Mouse (Mus musculus): ENCODE results near the gene Pou6f1.

The Pou6f1 gene

DNA sequence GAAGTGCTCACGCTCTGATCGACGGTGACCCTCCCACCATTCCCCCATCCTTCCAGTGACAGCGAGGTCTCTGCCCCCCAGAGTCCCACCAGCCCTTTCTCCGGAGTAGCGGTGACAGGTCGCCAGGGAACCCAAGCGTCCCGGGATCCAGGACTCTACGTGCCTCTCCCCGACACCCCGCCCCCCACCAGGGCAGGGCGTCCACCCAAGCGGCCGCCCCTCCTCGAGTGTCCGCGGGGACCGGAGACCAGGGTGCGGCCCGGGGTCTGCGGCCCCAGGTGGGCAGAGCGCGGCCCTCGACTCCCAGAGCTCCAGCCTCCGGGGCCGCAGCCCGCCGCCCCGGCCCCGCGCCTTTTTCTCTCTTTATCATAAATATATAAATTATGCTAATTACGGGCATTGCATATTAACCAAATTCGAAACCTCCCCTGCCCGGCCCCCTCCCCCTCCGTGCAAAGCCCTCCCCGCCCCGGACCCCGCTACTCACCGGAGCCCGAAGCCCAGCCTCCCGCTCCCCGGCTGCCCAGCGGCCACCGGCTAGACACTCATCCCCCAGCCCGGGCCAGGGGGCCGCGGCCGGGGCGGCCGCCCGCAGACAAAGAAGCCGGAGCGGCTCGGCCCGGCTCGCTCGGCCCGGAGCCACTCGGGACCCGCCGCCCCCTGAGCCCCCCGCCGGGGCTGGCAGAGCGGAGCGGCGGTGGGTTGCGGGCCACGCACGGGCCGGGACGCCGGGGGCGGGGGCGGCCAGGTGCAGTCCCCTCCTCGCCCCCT lies at the start of gene Pou6f1:
TSS of gene Pou6f1 (minus strand) at position 709 of the 771 bp plus-strand sequence.
- no peaks in the 10 kb centered on the region for H3K36me3 ChIP-seq (ENCODE audit: control insufficient read depth, insufficient read depth, low read length, poor library complexity, severe bottlenecking)
- peak; percentile 31 for DNase-seq (ENCODE audit: low read depth, low spot score)
- no peaks in the 10 kb centered on the region for H3K27me3 ChIP-seq (ENCODE audit: control insufficient read depth, insufficient read depth, low read length, poor library complexity, severe bottlenecking)

DNA sequence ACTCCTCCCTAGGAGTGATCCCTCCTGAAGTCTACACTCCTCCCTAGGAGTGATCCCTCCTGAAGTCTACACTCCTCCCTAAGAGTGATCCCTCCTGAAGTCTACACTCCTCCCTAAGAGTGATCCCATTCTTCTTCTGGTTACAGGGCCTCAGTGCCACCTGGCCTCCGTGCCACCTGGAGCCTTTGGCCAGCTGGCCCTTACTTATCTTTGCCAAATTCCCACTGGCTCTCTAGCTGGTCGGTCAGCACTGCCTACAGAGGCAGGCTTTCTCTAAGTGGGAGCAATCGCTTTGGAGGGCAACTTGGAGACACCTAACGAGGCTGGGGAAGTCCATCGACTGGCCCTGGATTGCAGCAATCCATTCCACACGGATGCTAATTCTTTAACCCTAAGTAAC lies 46.4 kb upstream of the Pou6f1 start:
- DNase-seq (ENCODE audit: low read depth, low spot score), result no peak
- Histone ChIP-seq H3K36me3 (ENCODE audit: control insufficient read depth, insufficient read depth, low read length, poor library complexity, severe bottlenecking) (peaks cover 26% of the 10 kb centered on the region), H3K27me3 (ENCODE audit: control insufficient read depth, insufficient read depth, low read length, poor library complexity, severe bottlenecking) (no peaks in the 10 kb centered on the region)

DNA sequence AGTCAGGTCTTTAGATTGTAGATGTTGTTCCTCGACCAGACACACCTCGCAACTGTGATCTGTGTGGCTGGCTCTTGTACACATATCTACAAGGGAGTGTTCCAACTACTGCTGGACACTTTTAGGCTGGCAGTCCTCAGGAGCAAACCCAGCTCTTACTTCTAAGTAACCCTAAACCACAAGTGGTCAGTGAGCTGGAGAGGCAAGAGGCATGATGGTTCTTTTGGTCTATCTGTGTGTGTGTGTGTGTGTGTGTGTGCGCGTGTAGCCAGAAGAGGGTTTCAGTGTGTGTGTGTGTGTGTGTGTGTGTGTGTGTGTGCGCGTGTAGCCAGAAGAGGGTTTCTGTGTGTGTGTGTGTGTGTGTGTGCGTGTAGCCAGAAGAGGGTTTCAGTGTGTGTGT lies 42.7 kb upstream of the Pou6f1 start:
- no peak for DNase-seq (ENCODE audit: low read depth, low spot score)
- no peaks in the 10 kb centered on the region for H3K27me3 ChIP-seq (ENCODE audit: control insufficient read depth, insufficient read depth, low read length, poor library complexity, severe bottlenecking)
- peaks cover 24% of the 10 kb centered on the region for H3K36me3 ChIP-seq (ENCODE audit: control insufficient read depth, insufficient read depth, low read length, poor library complexity, severe bottlenecking)

DNA sequence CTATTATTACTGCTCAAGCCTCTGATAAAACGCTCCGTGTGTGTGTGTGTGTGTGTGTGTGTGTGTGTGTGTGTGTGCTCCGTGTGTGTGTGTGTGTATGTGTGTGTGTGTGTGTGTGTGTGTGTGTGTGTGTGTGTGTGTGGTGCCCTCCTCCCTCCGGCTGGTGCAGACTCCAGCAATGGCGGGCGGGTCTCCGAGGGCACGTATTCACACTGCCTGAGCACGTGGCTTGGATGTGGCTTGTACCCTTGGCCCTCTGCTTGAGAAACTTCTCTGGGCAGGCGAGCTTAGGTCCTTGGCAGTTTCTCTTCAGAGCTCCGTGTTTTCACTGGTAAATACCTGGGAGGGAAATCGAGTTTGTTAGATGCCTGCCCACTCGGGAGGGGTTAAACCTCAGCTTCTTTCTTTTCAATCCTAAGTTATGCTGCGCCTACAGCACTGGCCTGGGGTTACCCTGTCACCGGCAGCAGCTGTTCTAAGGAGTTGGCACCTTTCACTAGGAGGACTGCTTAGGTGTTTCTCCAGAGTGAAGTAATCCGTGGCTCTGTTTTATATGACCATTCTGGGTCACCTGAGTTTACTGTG lies 41.5 kb upstream of the Pou6f1 start:
- DNase-seq (ENCODE audit: low read depth, low spot score), result no peak
- Histone ChIP-seq H3K27me3 (ENCODE audit: control insufficient read depth, insufficient read depth, low read length, poor library complexity, severe bottlenecking) (no peaks in the 10 kb centered on the region), H3K36me3 (ENCODE audit: control insufficient read depth, insufficient read depth, low read length, poor library complexity, severe bottlenecking) (peaks cover 22% of the 10 kb centered on the region)

DNA sequence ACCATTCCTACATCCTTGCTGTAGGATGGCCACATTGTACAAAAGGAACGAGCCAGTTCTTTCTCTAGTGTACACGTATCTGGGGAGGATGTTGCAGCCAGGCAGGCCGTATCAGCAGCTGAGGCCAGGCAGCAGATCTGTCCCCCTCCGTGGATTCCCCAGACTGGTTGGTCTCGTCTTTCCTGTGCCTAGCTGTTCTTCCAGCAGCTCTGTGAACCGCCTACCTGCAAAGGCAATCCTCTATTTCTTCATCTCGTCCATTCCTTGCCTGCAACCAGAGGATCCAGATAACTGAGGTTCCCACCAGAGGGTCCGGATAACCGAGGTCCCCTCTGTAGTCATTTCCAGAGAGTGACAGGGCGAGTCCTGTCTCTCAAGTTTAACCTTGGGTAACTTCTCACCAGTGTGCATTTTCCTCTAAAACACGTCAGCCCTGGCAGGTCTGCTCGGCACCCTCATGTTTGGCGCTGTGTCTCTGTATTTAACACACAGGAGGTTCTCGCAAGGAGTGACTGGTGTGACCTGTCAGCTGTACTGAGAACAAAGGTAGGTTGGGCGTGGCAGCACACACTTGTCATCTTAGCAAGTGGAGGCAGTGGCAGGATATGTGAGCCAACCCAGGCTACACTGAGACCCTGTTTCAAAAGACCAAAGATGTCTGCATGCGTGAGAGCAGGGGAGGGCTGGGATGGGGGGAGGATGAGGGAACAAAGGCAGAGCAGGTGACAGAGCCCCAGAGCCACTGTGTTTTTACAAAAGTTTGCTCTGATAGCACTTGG lies 40.4 kb upstream of the Pou6f1 start:
- DNase-seq (ENCODE audit: low read depth, low spot score), result no peak
- Histone ChIP-seq H3K36me3 (ENCODE audit: control insufficient read depth, insufficient read depth, low read length, poor library complexity, severe bottlenecking) (peaks cover 16% of the 10 kb centered on the region), H3K27me3 (ENCODE audit: control insufficient read depth, insufficient read depth, low read length, poor library complexity, severe bottlenecking) (no peaks in the 10 kb centered on the region)

DNA sequence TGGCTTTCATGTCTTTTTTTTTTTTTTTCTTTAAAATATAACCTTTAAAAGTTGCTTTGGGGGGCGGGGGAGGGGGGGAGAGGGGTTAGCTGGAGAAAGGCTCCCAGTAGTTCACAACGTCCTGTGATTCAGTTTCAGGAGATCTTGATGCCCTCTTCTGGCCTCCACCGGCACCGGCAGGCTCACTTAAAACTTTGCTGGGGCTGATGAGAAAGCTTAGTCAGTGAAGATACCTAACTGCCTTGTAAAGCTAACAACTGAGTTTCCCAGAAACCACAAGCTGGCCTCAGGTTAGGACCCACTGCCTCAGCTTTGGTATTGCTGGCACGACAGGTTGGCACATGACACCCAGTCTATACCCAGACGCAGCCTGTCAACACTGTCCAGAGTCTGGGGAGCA lies 37.9 kb upstream of the Pou6f1 start:
- H3K36me3 ChIP-seq (ENCODE audit: control insufficient read depth, insufficient read depth, low read length, poor library complexity, severe bottlenecking), result peaks cover 3% of the 10 kb centered on the region
- DNase-seq (ENCODE audit: low read depth, low spot score), result peak; percentile 67

DNA sequence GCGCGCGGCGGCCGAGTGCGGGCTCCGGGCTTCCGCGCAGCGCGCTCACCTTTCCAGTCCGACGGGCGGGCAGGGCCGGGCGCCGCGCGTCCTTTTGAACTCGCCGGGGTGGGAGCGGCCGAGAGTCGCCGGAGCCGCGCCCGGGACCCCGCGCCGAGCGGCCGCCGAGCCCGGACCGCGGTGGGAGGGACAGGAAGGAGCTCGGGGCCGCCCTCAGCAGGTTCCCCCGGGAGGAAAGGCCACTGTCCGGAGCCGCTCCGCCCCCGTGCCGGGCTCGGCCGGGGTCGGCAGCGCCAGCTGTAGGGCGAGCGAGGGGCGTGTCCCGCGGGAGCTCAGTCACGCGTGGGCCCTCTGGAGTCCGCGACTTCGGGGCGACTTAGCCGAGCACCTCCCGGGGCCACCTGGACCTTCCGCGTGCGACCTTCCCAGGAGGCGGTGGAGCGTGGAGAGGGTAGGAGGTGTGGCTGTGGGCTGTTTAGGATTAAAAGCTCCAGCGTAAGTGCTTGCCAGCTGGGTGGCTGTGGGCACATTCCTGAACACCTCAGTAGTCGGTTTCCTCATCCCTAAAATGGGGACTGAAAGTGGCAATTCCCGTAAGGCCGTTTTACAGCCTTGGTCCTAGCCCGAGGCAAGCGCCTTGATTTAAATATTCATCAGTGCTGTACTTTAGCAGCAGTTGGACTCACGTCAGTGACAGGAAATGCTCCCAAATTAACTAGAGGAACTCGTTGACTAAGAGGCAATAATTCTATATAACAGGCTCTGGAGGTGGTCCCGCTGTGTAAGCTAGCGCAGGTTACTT lies 37.1 kb upstream of the Pou6f1 start, which contains the start of gene Smagp:
TSS of gene Smagp (minus strand) at position 241 of the 802 bp plus-strand sequence.
- H3K36me3 ChIP-seq (ENCODE audit: control insufficient read depth, insufficient read depth, low read length, poor library complexity, severe bottlenecking), result peaks cover 3% of the 10 kb centered on the region
- peak; percentile 53 for DNase-seq (ENCODE audit: low read depth, low spot score)
- H3K27me3 ChIP-seq (ENCODE audit: control insufficient read depth, insufficient read depth, low read length, poor library complexity, severe bottlenecking), result no peaks in the 10 kb centered on the region

More for the DNA sequence above, 37.9 kb upstream of the Pou6f1 start:
- no peaks in the 10 kb centered on the region for H3K27me3 ChIP-seq (ENCODE audit: control insufficient read depth, insufficient read depth, low read length, poor library complexity, severe bottlenecking)

DNA sequence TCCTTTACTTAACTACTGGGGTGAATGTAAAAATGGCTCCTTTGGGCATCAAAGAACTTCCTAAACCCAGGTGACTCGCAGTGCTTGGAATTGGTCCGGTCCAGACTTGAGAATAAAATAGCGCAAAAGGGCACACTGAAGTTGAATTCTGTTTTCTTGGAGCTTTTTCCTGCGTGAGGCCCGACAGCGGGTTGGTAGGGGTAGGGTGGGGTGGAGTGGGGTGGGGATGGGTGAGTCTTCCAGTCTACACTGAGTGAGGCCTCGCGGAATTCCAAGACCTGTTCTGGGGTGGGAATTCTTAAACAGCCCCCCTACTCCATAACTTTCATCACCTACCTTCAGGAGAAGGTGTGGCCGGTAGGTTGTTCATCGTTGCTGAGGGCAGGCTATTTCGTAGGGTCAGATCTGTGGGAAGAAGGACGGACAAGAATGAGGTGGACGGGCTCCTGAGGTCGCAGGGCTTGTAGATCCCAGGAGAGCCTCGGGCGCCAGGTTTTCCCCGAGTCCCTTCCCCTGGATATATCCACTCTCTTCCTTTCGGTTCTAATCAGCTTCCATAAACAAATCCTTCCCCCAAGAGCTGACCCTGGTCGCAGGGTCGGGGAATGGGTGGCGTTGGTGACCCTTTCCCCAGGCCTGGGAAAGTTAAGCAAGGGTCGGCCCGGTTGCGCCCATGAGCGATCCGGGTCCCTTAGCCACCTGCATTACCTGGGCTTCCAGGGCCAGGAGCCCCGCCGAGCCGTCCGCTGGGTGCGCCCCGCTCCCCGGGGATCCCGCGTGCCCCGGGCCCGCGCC lies 36.3 kb upstream of the Pou6f1 start:
- Histone ChIP-seq H3K27me3 (ENCODE audit: control insufficient read depth, insufficient read depth, low read length, poor library complexity, severe bottlenecking) (no peaks in the 10 kb centered on the region), H3K36me3 (ENCODE audit: control insufficient read depth, insufficient read depth, low read length, poor library complexity, severe bottlenecking) (peaks cover 3% of the 10 kb centered on the region)
- DNase-seq (ENCODE audit: low read depth, low spot score), result no peak

DNA sequence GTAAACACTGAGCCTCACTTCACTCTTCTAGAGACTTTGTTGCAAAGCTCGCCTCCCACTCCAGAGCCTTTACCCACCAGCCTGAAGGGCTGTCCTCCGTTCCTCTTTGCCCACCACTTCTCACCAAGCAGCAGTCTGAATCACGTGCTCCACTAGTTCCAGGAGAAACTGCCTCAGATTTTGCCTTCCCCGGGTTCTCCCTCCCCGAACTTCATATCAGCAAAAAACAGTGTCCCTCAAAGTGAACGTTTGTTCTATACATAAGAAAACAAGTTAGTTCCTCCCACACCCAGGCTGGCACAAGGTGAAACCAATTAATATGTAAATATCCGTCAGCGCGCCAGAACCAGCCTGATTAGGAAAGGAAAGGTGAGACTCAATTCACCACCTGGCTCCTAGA lies 35.5 kb upstream of the Pou6f1 start:
- no peak for DNase-seq (ENCODE audit: low read depth, low spot score)
- no peaks in the 10 kb centered on the region for H3K36me3 ChIP-seq (ENCODE audit: control insufficient read depth, insufficient read depth, low read length, poor library complexity, severe bottlenecking)
- H3K27me3 ChIP-seq (ENCODE audit: control insufficient read depth, insufficient read depth, low read length, poor library complexity, severe bottlenecking), result no peaks in the 10 kb centered on the region

DNA sequence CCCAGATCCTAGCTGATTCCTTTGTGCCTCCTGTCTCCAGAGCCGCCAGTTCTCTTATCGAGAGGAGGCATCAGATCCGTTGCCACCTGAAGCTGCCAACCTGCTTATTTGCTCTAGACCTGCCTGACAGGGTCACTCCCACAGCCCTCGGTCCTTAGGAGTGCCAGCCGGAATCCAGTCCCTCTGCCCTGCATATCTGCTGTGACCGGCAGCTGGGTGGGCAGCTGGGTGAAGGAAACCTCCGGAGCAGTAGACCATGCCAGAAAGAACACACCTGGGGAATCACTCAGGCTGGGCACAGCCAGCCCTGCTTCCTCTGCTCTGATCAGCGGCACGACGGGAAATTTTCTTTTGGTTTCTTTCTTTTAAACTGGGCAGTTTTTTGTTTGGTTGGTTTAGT lies 33.6 kb upstream of the Pou6f1 start:
- H3K27me3 ChIP-seq (ENCODE audit: control insufficient read depth, insufficient read depth, low read length, poor library complexity, severe bottlenecking), result no peaks in the 10 kb centered on the region
- no peaks in the 10 kb centered on the region for H3K36me3 ChIP-seq (ENCODE audit: control insufficient read depth, insufficient read depth, low read length, poor library complexity, severe bottlenecking)
- peak; percentile 63 for DNase-seq (ENCODE audit: low read depth, low spot score)

DNA sequence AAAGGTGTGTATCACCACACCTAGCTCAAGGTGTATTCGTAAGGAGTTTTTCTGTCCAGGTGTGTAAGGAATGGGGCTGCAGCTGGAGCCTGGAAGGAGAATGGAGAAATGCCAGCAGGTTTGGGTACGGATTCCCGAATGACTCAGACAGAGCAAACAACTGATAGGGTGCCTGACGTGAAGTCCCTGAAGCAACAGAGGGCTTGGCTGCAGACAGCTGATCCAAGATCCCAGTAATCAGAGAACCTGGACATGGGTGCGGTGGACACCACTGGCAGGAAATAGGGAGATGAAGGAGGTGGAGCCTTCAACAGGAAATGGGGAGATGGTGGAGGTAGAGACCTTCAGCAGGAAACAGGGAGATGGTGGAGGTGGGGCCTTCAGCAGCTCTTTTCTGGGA lies 32.5 kb upstream of the Pou6f1 start:
- DNase-seq (ENCODE audit: low read depth, low spot score), result no peak
- Histone ChIP-seq H3K27me3 (ENCODE audit: control insufficient read depth, insufficient read depth, low read length, poor library complexity, severe bottlenecking) (no peaks in the 10 kb centered on the region), H3K36me3 (ENCODE audit: control insufficient read depth, insufficient read depth, low read length, poor library complexity, severe bottlenecking) (no peaks in the 10 kb centered on the region)

DNA sequence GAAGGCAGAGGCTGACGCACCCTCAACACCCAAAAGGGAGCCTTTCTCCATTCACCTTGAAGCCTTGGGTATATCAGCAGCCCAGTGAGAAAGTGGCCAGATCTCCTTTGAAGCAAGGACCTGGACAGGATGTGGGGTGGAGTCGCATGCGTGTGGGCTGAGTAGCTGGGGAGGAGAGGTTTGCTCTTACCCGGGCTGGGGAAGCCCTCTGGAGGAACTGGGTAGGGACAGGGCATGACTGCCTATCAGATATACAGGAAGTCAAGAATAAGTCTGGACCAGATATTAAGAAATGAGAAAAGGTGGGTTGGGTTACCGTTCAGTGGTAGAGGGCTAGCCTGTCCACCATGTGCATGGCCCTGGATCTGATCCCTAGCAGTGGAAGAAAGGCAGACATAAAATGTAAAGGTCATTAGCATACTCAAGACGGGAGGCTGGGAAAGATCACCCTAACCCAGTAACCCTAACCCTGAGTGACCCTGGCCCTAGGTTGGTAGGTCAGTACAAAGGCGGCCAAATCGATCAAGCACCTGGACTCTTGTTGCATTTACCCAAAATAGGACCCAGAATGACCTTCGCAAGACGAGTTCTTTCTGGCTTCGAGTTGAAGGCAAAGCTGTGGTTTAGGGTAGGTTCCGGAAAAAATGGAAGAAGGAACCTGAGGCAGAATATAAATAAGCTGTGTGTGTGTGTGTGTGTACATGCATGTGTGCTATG lies 31.8 kb upstream of the Pou6f1 start:
- no peaks in the 10 kb centered on the region for H3K27me3 ChIP-seq (ENCODE audit: control insufficient read depth, insufficient read depth, low read length, poor library complexity, severe bottlenecking)
- no peak for DNase-seq (ENCODE audit: low read depth, low spot score)
- H3K36me3 ChIP-seq (ENCODE audit: control insufficient read depth, insufficient read depth, low read length, poor library complexity, severe bottlenecking), result no peaks in the 10 kb centered on the region

DNA sequence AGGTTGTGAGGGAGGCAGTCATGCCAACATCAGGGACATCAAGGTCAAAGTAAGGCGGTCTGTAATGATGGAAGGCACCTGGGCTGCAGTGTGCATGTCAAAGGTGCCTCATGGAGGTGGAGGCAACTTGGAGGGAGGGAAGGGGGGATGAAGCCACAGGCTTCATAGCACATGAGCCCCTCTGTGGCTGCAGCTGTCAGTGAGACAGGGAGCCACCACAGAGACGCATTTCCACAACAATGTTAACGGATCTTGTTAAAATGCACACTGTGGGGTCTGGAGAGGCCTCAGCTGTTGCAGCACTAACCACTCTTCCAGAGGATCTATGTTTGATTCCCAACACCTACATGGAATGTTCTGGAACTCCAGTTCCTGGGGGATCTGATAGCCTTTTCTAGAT lies 30.3 kb upstream of the Pou6f1 start:
- H3K27me3 ChIP-seq (ENCODE audit: control insufficient read depth, insufficient read depth, low read length, poor library complexity, severe bottlenecking), result no peaks in the 10 kb centered on the region
- no peaks in the 10 kb centered on the region for H3K36me3 ChIP-seq (ENCODE audit: control insufficient read depth, insufficient read depth, low read length, poor library complexity, severe bottlenecking)
- DNase-seq (ENCODE audit: low read depth, low spot score), result no peak

Data from splenic B cell, adult 2 months (primary cell).